In genomic region chr8:61522132-61522531, GRCm38 (mm10) we compare ENCODE assay signal across 8 mouse cellular contexts. TPM values are rescaled to one million over a fixed set of nuclear protein-coding genes. Genes with fewer than 3 reads are reported as not detected.
DNase-seq lines count a peak whose midpoint lies in the region; ATAC-seq and TF ChIP-seq lines count a peak whose summit lies in the region.

No protein-coding gene starts in this region.

- WGBS in forebrain, postnatal 0 days: 14% methylated on average over 1 of the region's 1 CpGs
- 25% methylated on average over 1 of the region's 1 CpGs for WGBS in forebrain, embryonic 12.5 days
- WGBS in neural tube, embryonic 14.5 days: 13% methylated on average over 1 of the region's 1 CpGs
- 0% methylated on average over 1 of the region's 1 CpGs for WGBS in stomach, postnatal 0 days
- WGBS in liver, embryonic 11.5 days: 7% methylated on average over 1 of the region's 1 CpGs

- no peak overlapping the region for H3K4me2 ChIP-seq in forebrain, postnatal 0 days (ENCODE audit: low read depth)
- no peak overlapping the region for H3K4me2 ChIP-seq in forebrain, embryonic 12.5 days
- no peak overlapping the region for H3K4me2 ChIP-seq in neural tube, embryonic 14.5 days (ENCODE audit: low read depth, low read length)
- H3K4me2 ChIP-seq in stomach, postnatal 0 days (replicated peaks; ENCODE audit: low read depth): no peak overlapping the region
- H3K4me2 ChIP-seq in liver, embryonic 11.5 days: no peak overlapping the region

- no peak overlapping the region for H3K9ac ChIP-seq in forebrain, postnatal 0 days
- no peak overlapping the region for H3K9ac ChIP-seq in forebrain, embryonic 12.5 days
- H3K9ac ChIP-seq in neural tube, embryonic 14.5 days (replicated peaks; ENCODE audit: low read depth, low read length): no peak overlapping the region
- H3K9ac ChIP-seq in stomach, postnatal 0 days (ENCODE audit: low read length): no peak overlapping the region
- no peak overlapping the region for H3K9ac ChIP-seq in liver, embryonic 11.5 days (ENCODE audit: low read depth, low read length)

- H3K9me3 ChIP-seq in forebrain, postnatal 0 days (ENCODE audit: low read length): no peaks in the 10 kb centered on the region
- H3K9me3 ChIP-seq in forebrain, embryonic 12.5 days: no peaks in the 10 kb centered on the region
- H3K9me3 ChIP-seq in neural tube, embryonic 14.5 days (ENCODE audit: control insufficient read depth, low read length): no peaks in the 10 kb centered on the region
- no peaks in the 10 kb centered on the region for H3K9me3 ChIP-seq in stomach, postnatal 0 days (ENCODE audit: control insufficient read depth, low read length)
- H3K9me3 ChIP-seq in liver, embryonic 11.5 days (ENCODE audit: control insufficient read depth, low read length): no peaks in the 10 kb centered on the region

- no peaks in the 10 kb centered on the region for H3K4me1 ChIP-seq in forebrain, postnatal 0 days (ENCODE audit: insufficient read depth)
- H3K4me1 ChIP-seq in forebrain, embryonic 12.5 days: peaks cover 9% of the 10 kb centered on the region
- H3K4me1 ChIP-seq in neural tube, embryonic 14.5 days (ENCODE audit: control insufficient read depth, insufficient read depth, low read length): no peaks in the 10 kb centered on the region
- H3K4me1 ChIP-seq in stomach, postnatal 0 days (replicated peaks; ENCODE audit: control insufficient read depth, insufficient read depth): no peaks in the 10 kb centered on the region
- H3K4me1 ChIP-seq in liver, embryonic 11.5 days (replicated peaks; ENCODE audit: control insufficient read depth, insufficient read depth, low read length): no peaks in the 10 kb centered on the region

- TF ChIP-seq CTCF in forebrain, postnatal 0 days (IDR thresholded peaks at IDR 0.05; ENCODE audit: low read depth): peak; percentile 71
- TF ChIP-seq CTCF in stomach, postnatal 0 days (IDR thresholded peaks at IDR 0.05; ENCODE audit: low read depth): peak; percentile 75

- H3K27ac ChIP-seq in forebrain, postnatal 0 days (ENCODE audit: low read depth, low read length): no peak overlapping the region
- H3K27ac ChIP-seq in forebrain, embryonic 12.5 days: no peak overlapping the region
- H3K27ac ChIP-seq in neural tube, embryonic 14.5 days (ENCODE audit: low read depth, low read length): no peak overlapping the region
- H3K27ac ChIP-seq in stomach, postnatal 0 days (replicated peaks): no peak overlapping the region
- no peak overlapping the region for H3K27ac ChIP-seq in liver, embryonic 11.5 days (ENCODE audit: low read depth, low read length)

- no peak overlapping the region for H3K4me3 ChIP-seq in forebrain, postnatal 0 days (ENCODE audit: low read depth, low read length)
- no peak overlapping the region for H3K4me3 ChIP-seq in forebrain, embryonic 12.5 days (replicated peaks)
- H3K4me3 ChIP-seq in neural tube, embryonic 14.5 days (ENCODE audit: low read depth, low read length): no peak overlapping the region
- no peak overlapping the region for H3K4me3 ChIP-seq in stomach, postnatal 0 days (ENCODE audit: low read depth, low read length)
- H3K4me3 ChIP-seq in liver, embryonic 11.5 days (ENCODE audit: low read depth, low read length): no peak overlapping the region

- peak; percentile 36; the same call in 1 of the 2 replicates for ATAC-seq in forebrain, postnatal 0 days
- no peak for ATAC-seq in forebrain, embryonic 12.5 days (ENCODE audit: low FRiP score)
- ATAC-seq in neural tube, embryonic 14.5 days (ENCODE audit: low read depth): peak; percentile 52; the same call in 1 of the 2 replicates
- no peak for ATAC-seq in stomach, postnatal 0 days (ENCODE audit: low FRiP score, low TSS enrichment)
- ATAC-seq in liver, embryonic 11.5 days (replicated peaks; ENCODE audit: low FRiP score): no peak

- H3K27me3 ChIP-seq in forebrain, postnatal 0 days (ENCODE audit: insufficient read depth, low read length): no peaks in the 10 kb centered on the region
- H3K27me3 ChIP-seq in forebrain, embryonic 12.5 days: no peaks in the 10 kb centered on the region
- no peaks in the 10 kb centered on the region for H3K27me3 ChIP-seq in neural tube, embryonic 14.5 days (ENCODE audit: control insufficient read depth, insufficient read depth, low read length)
- no peaks in the 10 kb centered on the region for H3K27me3 ChIP-seq in stomach, postnatal 0 days (ENCODE audit: control insufficient read depth, insufficient read depth, low read length)
- no peaks in the 10 kb centered on the region for H3K27me3 ChIP-seq in liver, embryonic 11.5 days (replicated peaks; ENCODE audit: control insufficient read depth, insufficient read depth, low read length)

- DNase-seq in forebrain, postnatal 0 days: peak; percentile 80
- no peak for DNase-seq in neural tube, embryonic 10.5 days (ENCODE audit: extremely low spot score, low spot score)
- DNase-seq in adipocyte (ENCODE audit: low spot score): peak; percentile 70
- DNase-seq in left cerebral cortex, postnatal 14 days (ENCODE audit: low spot score in 2 of 2): peak; percentile 71 to 78
- no peak for DNase-seq in stomach, postnatal 0 days (ENCODE audit: low spot score)
- DNase-seq in liver, embryonic 11.5 days (ENCODE audit: low spot score): no peak

- no peak for TF ChIP-seq EP300 in stomach, postnatal 0 days (optimal IDR thresholded peaks at IDR 0.05)

- no peaks in the 10 kb centered on the region for H3K36me3 ChIP-seq in forebrain, postnatal 0 days (ENCODE audit: insufficient read depth)
- peaks cover 30% of the 10 kb centered on the region; the same call in 1 of the 2 replicates for H3K36me3 ChIP-seq in forebrain, embryonic 12.5 days (replicated peaks)
- H3K36me3 ChIP-seq in neural tube, embryonic 14.5 days (ENCODE audit: control insufficient read depth, insufficient read depth, low read length): no peaks in the 10 kb centered on the region
- H3K36me3 ChIP-seq in stomach, postnatal 0 days (ENCODE audit: control insufficient read depth, insufficient read depth, low read length): peaks cover 13% of the 10 kb centered on the region
- H3K36me3 ChIP-seq in liver, embryonic 11.5 days (ENCODE audit: control insufficient read depth, insufficient read depth, low read length): no peaks in the 10 kb centered on the region; the same call in 1 of the 2 replicates

- intact Hi-C loops in left cerebral cortex, postnatal 14 days (cut with DNase I): loop anchor here (5.0 kb wide), 2 partner anchors 355 to 535 kb away; no protein-coding TSS in a partner anchor

RNA-seq across cellular contexts. Expression of gene Cbr4, which starts 34.6 kb away (rescaled TPM):
- 8.3 and 12.2 TPM in 2 replicates for total RNA-seq in forebrain, postnatal 0 days (2014; rRNA removed)
- 23.0 and 28.9 TPM in 2 replicates for polyA plus RNA-seq in forebrain, postnatal 0 days (2015; fragmentation: Nextera tagmentation; extraction: Ambion mirVana)
- polyA plus RNA-seq in forebrain, embryonic 12.5 days (2016; fragmentation: Nextera tagmentation; extraction: Ambion mirVana): 25.1 and 26.8 TPM in 2 replicates
- 19.6 and 20.2 TPM in 2 replicates for polyA plus RNA-seq in neural tube, embryonic 14.5 days (2014; fragmentation: Nextera tagmentation; extraction: Ambion mirVana)
- total RNA-seq in left cerebral cortex, postnatal 14 days (2021): 10 to 100 TPM; 21.3 to 22.7 TPM
- 42.7 and 47.0 TPM in 2 replicates for polyA plus RNA-seq in stomach, postnatal 0 days (2015; fragmentation: Nextera tagmentation; extraction: Ambion mirVana)
- 33.3 and 37.3 TPM in 2 replicates for polyA plus RNA-seq in liver, embryonic 11.5 days (2014; fragmentation: Nextera tagmentation; extraction: Ambion mirVana)

Comparison
In these comparisons a context has a peak if more than half of its experiments do, and no peak if none do; other contexts are left out.
1. ATAC-seq: peak in forebrain, postnatal 0 days (single experiment) and neural tube, embryonic 14.5 days (single experiment); none in forebrain, embryonic 12.5 days (single experiment), stomach, postnatal 0 days (single experiment) and liver, embryonic 11.5 days (single experiment).
2. DNase-seq: peak in forebrain, postnatal 0 days (single experiment), adipocyte (single experiment) and left cerebral cortex, postnatal 14 days (2 of 2); none in neural tube, embryonic 10.5 days (single experiment), stomach, postnatal 0 days (single experiment) and liver, embryonic 11.5 days (single experiment).